In genomic region chr8:106597067-106597466, GRCm38 (mm10) we compare ENCODE assay signal across 16 mouse cellular contexts.
"Had no signal": no experiment of that assay in that cellular context is flagged by ENCODE, and none has a peak within 500 bp of the region (broad histone marks: within the 10 kb centered on the region; RNA-seq: fewer than 3 reads in every experiment).

No protein-coding gene starts in this region.

- H3K4me3 ChIP-seq: hindbrain, embryonic 15.5 days; limb, embryonic 12.5 days; limb, embryonic 15.5 days; neural tube, embryonic 13.5 days; stomach, embryonic 15.5 days had no signal

- DNase-seq: kidney, adult 2 months; kidney, postnatal 36 days; left cerebral cortex, postnatal 4 days; lung, adult 2 months; lung, postnatal 14 days; lung, postnatal 4 days; midbrain, embryonic 14.5 days; retina, postnatal 1 day; thymus, postnatal 25 days had no signal

- H3K4me1 ChIP-seq: hindbrain, embryonic 15.5 days; limb, embryonic 12.5 days; limb, embryonic 15.5 days; stomach, embryonic 15.5 days had no signal

- H3K9me3 ChIP-seq: hindbrain, embryonic 15.5 days; limb, embryonic 12.5 days; limb, embryonic 15.5 days; neural tube, embryonic 13.5 days; stomach, embryonic 15.5 days had no signal

- H3K9ac ChIP-seq: hindbrain, embryonic 15.5 days; limb, embryonic 12.5 days; limb, embryonic 15.5 days; neural tube, embryonic 13.5 days; stomach, embryonic 15.5 days had no signal

- H3K4me2 ChIP-seq: hindbrain, embryonic 15.5 days; limb, embryonic 12.5 days; limb, embryonic 15.5 days; midbrain, embryonic 11.5 days; neural tube, embryonic 13.5 days; stomach, embryonic 15.5 days had no signal

- H3K27ac ChIP-seq: hindbrain, embryonic 15.5 days; kidney, postnatal 0 days; limb, embryonic 12.5 days; limb, embryonic 15.5 days; neural tube, embryonic 13.5 days; stomach, embryonic 15.5 days had no signal

- H3K27me3 ChIP-seq: stomach, embryonic 15.5 days had no signal

- H3K36me3 ChIP-seq: hindbrain, embryonic 15.5 days; limb, embryonic 12.5 days; limb, embryonic 15.5 days; neural tube, embryonic 13.5 days; stomach, embryonic 15.5 days had no signal
